Mouse (Mus musculus) megakaryocyte-erythroid progenitor cell, adult 5-6 weeks (primary cell): ENCODE data around the gene Tanc1. TPM values are rescaled to one million over a fixed set of nuclear protein-coding genes. Genes with fewer than 3 reads are reported as not detected.
A peak's percentile ranks its signal among the peaks of the same experiment; 100 is the strongest.

Source experiments
- ATAC-seq: replicated peaks from 2 replicates; pipeline ENCODE4 v1.8.0; 2016; ENCODE audit warnings: mild to moderate bottlenecking, inconsistent platforms; ENCODE audit not compliant: severe bottlenecking, poor library complexity, low FRiP score, low TSS enrichment
- total RNA-seq, 2 experiments: library from RNA; stranded (forward) in 1 of 2; stranded (reverse) in 1 of 2; fragments of 200-1000, 215-1000 nt in 1 of 2; fragments of >200 nt in 1 of 2; fragmentation: Nextera tagmentation in 1 of 2; gene quantifications; 2 replicates each; pipeline ENCODE4 v1.2.3; 2014 to 2017

Tanc1 gene
- total RNA-seq, 2 experiments from 2014 or later: 3.5 to 7.9 TPM

- no peak for ATAC-seq
Measured at GRCm38 (mm10) chr2:59806038-59806437, 194.2 kb downstream of the Tanc1 start.

DNA sequence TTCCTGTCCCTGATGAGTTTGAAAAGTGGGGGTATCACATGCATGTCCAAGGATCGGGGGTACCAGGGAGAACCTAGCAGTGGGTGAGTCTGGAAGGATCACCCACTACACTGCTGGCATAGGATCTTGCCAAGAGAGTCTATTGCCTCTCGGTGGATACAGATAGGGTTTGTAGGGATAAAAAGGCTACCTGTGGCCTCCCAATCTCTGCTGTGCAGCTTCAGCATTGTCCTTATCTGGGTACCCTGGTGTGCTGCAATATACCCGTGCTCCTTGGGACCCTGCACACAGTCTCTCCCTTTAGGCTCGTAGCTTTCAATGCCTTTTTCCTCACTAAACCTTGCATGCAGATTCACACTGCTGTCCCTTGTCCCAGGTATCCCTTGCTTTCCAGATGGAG lies 196.8 kb downstream of the Tanc1 start:
- peak; percentile 49 for ATAC-seq

GRCm38 (mm10) chr2:59810039-59810438 lies 198.2 kb downstream of the Tanc1 start:
- ATAC-seq: no peak

GRCm38 (mm10) chr2:59811247-59811646 lies 199.4 kb downstream of the Tanc1 start:
- ATAC-seq: no peak

DNA sequence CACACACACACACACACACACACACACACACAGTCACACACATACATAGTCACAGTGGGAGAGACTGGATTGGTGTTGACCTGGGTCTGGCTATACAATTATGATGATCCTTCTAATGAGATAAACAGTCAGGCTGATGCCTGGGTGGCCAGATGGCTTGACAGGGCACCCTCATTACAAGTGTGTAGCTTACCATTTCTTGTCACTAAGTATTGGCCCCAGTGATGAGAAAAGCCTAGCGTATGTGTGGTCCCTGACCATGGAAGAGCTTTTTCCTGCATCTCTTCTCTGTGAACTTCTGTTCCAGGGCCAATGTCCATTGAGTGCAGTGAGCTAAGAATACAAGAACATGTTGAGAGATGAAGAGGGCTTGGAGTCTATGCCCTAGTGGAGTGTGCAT lies 200.8 kb downstream of the Tanc1 start:
- no peak for ATAC-seq

- no peak for ATAC-seq
Measured at GRCm38 (mm10) chr2:59813457-59813856, 201.6 kb downstream of the Tanc1 start.

- no peak for ATAC-seq
Measured at GRCm38 (mm10) chr2:59814997-59815396, 203.2 kb downstream of the Tanc1 start.

- no peak for ATAC-seq
Measured at GRCm38 (mm10) chr2:59818663-59819062, 206.8 kb downstream of the Tanc1 start.

DNA sequence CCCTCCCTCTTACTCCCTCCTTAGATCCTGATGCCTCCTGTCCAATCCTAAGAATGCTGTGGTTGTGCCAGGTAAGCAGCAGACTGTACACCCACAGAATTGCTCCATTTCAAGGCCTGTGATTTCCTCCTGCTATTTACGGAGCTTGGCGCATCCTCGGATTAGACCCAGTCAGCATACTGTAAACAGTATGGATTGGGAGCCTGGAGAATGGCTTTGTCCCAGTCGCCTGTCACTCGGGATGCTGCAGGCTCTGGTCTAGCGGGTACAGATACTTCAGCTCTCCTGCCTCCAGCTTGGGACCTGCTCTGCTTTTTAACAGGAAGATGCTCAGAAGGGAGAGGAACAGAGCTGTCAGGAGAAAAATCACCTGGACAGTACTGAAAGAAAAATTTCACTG lies 207.6 kb downstream of the Tanc1 start:
- ATAC-seq: no peak

DNA sequence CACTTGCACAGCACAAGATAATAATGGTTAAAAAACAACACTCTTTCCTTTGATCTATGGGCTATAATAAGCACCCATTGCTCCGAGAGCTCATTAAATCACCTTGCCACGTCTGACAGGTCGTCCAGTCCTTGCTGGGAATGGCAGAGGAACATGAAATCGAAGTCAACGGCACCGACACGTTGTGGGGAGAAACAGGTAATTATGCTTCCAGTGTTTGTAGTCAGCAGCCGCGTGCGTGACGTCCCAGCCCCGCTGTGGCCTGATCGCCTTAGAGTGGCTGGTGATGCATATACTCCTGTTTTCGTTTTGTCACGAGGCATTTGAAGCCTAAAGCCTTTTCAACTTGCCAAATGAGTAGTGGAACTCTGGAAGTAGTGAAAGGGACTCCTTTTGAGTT lies 208.2 kb downstream of the Tanc1 start:
- ATAC-seq: no peak

DNA sequence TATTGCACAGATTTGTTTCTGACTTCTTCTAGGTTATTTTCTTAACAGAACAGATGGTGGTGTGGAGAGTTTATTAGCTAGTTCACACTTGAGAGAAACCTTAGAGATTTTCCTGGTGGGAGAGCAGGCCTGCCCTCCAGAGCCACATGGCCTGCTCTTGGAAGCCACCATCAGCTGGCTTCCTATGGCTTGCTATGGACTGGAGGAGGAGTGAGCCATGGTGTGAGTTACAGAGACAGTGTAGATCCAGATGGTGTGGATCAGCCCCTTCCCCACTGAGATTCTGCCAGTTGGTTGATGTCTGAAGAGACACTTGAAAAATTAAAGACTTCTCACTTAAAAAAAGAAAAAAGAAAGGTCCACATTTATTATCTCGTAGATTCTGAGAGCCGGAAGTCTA lies 209.2 kb downstream of the Tanc1 start:
- ATAC-seq: no peak

- ATAC-seq: no peak
Measured at GRCm38 (mm10) chr2:59824289-59824688, 212.4 kb downstream of the Tanc1 start.

DNA sequence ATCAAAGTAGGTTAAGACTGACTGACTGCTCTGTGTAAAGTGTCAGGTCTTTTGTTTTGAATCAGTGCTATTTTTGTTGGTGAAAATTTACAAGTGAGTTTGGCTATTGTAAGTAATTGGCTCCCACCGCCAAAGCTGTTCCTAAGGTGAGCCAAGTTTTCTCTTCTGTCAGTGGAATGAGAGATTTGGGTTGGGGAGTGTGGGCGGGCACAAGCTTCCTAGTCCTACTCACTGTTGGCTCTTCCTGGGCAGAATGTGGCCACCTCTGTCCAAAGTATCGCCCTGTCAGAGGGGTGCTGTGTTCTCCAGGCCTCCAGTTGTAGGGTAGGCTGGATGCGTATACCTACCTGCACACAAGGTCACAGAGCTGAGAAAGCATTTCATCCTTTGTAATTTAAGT lies 213.5 kb downstream of the Tanc1 start:
- ATAC-seq: no peak

GRCm38 (mm10) chr2:59828103-59828655 lies 216.3 kb downstream of the Tanc1 start:
- ATAC-seq: no peak

GRCm38 (mm10) chr2:59828777-59829508 lies 217.1 kb downstream of the Tanc1 start:
- no peak for ATAC-seq

DNA sequence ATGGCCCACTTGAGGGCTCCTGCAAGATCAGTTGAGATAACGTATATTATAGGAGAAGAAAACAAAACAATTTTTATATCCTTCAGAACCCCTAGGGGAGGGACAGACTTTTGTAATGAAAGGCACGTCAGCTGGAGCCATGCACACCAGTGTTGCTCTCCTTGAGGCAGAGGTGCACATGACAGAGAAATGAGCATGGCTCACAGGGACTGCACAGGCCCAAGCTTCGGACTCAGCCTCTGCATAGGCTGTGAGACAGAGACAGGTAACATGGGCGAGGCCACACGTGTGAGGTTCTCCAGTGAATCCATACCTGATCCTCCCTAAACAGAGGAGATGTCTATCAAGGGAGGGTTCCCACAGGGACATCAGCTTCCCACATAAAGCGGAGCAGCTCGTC lies 217.9 kb downstream of the Tanc1 start:
- no peak for ATAC-seq

DNA sequence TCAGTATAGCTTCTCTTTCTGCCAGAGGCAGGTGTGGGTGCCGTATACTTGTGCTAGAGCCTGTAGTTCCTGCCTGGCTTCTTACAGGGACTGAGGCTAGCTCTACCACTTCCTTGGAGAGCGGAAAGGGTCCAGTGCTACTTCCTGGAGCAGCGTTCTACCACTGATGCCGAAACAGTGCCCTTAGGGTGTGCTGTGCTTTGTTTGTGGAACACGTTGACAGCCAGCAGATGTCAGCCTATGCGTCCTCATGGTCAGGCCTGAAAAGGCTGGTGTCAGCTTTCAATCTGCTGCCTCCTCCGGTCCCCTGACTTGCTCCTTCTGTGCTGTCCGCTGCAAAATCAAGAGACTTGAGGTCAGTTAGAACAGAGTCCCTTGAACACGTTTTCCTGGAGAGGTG lies 218.3 kb downstream of the Tanc1 start:
- ATAC-seq: no peak

DNA sequence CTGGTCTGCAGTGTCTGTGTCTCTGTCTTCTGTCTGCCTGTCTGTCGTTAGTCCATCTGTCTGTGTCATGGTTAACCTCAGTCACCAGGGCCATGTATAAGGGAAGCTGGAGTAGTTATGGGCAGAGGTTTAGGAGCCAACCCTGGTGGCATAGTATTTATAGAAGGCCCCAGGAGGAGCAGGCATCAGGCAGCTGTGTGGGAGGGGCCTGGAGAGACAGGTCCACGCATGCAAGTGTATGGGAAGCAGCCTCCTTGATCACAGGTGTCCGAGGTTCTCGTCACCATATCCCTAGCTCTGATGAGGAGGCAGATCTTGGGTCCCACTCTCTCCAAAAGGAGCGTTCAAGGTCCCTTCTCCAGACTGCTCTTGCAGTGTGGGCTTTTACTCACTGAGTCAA lies 219.1 kb downstream of the Tanc1 start:
- no peak for ATAC-seq

GRCm38 (mm10) chr2:59831831-59832230 lies 220.0 kb downstream of the Tanc1 start:
- ATAC-seq: no peak

- ATAC-seq: no peak
Measured at GRCm38 (mm10) chr2:59838825-59839224, 227.0 kb downstream of the Tanc1 start.

DNA sequence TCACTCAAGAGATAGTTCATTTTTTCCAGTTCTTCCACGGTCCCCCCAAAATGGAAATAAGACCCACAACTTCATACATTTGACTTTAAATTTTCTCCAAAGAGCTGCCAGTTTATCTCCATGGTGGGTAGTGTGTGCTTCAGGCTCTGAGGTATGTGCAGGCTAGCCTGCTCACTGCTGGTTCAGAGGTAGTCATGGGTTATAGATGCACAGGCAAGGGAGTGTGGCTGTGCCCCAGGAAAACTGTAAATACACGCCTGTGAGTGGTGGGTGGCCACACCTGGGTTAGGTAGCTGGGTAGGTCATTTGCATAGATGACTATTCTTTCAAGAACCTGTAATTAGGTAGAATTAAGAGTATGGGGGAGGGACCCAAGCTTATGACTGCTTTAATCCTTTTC lies 227.9 kb downstream of the Tanc1 start:
- ATAC-seq: no peak
